Mouse (Mus musculus): Measurements from ENCODE around the gene Ppfibp2. TPM values are rescaled to one million over a fixed set of nuclear protein-coding genes. Genes with fewer than 3 reads are reported as not detected.

The Ppfibp2 gene
- polyA plus RNA-seq, 1 experiment from 2014 or later = 13.8 TPM

DNA sequence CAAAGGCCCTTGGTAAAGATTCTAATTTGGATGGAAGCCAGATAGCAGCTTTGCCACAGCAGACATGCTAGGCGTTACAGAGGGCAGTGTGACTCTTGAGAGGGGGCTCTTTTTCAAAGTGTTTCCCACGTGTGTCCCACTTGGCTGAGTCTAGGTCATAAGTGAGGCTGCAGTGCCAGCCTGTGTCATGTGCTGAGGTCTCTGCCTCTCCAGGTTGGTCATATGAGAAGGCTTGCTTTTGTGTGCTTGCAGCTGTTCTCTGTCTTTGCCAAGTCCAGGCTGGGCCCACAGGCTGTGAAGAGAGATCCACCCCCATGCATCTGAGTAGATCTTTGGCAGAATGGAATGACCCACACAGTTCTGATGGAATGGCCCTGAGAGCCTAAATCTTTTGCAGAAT, 2.4 kb upstream of the Ppfibp2 start:
- Histone ChIP-seq H3K4me2 (no peak overlapping the region), H3K4me3 (no peak overlapping the region), H3K9ac (no peak overlapping the region), H3K27ac (no peak overlapping the region), H3K27me3 (no peaks in the 10 kb centered on the region), H3K9me3 (no peaks in the 10 kb centered on the region), H3K36me3 (peaks cover 20% of the 10 kb centered on the region), H3K4me1 (peaks cover 15% of the 10 kb centered on the region)
- ATAC-seq (ENCODE audit: insufficient number of reproducible peaks, insufficient read depth, low FRiP score, low TSS enrichment, low read depth) = no peak
- WGBS = 42% methylated on average over 2 of the region's 2 CpGs

DNA sequence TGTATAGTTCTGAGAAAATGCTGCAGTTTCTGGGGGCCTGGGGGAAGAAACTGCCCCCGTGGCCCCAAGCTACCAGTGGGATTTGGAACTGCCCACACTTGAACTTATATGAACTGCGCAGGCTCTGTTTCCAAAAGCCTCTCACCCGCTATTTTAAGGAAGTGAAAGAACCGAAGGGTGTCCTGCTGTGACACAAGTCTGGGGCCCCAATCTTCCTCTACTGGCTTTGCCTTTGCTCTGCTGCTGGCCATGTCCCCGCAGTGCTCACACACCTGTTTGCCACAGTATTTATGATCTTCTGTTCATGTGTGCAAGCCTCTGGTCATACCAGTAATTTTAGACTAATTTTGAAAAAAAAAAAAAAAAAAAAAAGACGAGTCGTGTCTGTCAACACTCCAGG, 1.1 kb upstream of the Ppfibp2 start:
- Histone ChIP-seq H3K4me2 (peak overlapping the region; percentile 94), H3K4me1 (peaks cover 15% of the 10 kb centered on the region), H3K27me3 (no peaks in the 10 kb centered on the region), H3K36me3 (peaks cover 20% of the 10 kb centered on the region), H3K9ac (0 out of 2 replicates have a peak overlapping the region, but pooled peaks have one; percentile 67), H3K27ac (peak overlapping the region; percentile 51), H3K4me3 (peak overlapping the region; percentile 57; the same call in 1 of the 2 replicates), H3K9me3 (no peaks in the 10 kb centered on the region)
- ATAC-seq (ENCODE audit: insufficient number of reproducible peaks, insufficient read depth, low FRiP score, low TSS enrichment, low read depth) = no peak
- 26% methylated on average over 7 of the region's 7 CpGs for WGBS

DNA sequence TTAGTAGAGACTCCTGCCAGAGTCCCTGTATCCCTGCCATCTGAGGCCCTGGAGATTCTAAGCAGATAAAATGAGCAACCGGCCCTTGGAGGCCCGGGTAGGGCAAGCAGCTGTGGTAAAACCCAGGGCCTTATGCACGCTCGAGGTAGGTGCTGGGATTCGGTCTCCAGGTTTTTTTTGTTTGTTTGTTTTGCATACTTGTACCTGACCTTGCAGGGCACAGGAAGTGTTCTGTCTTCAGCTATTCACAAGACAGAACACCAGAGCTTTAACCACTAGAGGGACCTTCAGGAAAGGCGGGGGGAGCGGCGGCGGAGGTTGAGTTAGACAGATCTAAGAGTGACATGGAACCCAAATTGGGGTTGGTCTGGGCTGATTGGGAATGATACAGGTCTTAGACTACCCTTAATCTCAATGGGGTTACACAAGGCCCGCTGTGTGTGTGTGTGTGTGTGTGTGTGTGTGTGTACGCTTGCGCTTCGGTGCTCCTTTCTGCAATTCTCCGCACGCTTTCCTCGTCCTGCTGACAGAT, 616 bp upstream of the Ppfibp2 start:
- peak overlapping the region; percentile 67 for H3K9ac ChIP-seq
- WGBS = 2% methylated on average over 16 of the region's 16 CpGs

DNA sequence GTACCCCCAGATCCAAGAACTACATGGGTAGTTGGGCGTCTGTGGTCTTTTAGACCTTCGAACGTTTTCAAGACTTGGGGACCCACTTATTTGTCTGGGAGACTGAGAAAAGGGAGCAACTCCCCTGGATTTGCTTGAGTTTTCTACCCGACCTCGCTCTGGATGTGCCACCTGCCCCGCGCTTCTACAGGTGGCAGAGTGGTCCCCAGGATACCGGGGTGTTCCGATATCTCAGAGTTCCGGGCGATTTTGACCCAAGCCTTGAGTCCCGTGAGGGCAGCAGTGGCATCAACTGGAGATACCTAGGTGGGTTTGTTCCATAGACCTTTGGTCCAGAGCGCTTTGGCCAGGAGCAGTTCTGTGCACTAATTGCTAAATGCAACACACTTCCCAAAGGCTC, 419 bp downstream of the Ppfibp2 start:
- H3K9ac ChIP-seq = peak overlapping the region; percentile 67
- peak overlapping the region; percentile 94 for H3K4me2 ChIP-seq
- no peak overlapping the region for H3K27ac ChIP-seq
- H3K9me3 ChIP-seq = no peaks in the 10 kb centered on the region
- no peak for ATAC-seq (ENCODE audit: insufficient number of reproducible peaks, insufficient read depth, low FRiP score, low TSS enrichment, low read depth)
- no peaks in the 10 kb centered on the region for H3K27me3 ChIP-seq
- H3K4me3 ChIP-seq = peak overlapping the region; percentile 57
- WGBS = 10% methylated on average over 13 of the region's 13 CpGs
- peaks cover 15% of the 10 kb centered on the region for H3K4me1 ChIP-seq
- peaks cover 15% of the 10 kb centered on the region for H3K36me3 ChIP-seq

More for the DNA sequence above, 616 bp upstream of the Ppfibp2 start:
- ATAC-seq (ENCODE audit: insufficient number of reproducible peaks, insufficient read depth, low FRiP score, low TSS enrichment, low read depth) = peak; percentile 65
- peaks cover 20% of the 10 kb centered on the region for H3K36me3 ChIP-seq
- peak overlapping the region; percentile 51 for H3K27ac ChIP-seq
- H3K4me1 ChIP-seq = peaks cover 15% of the 10 kb centered on the region
- no peaks in the 10 kb centered on the region for H3K27me3 ChIP-seq
- H3K4me3 ChIP-seq = peak overlapping the region; percentile 57
- no peaks in the 10 kb centered on the region for H3K9me3 ChIP-seq
- peak overlapping the region; percentile 94 for H3K4me2 ChIP-seq

DNA sequence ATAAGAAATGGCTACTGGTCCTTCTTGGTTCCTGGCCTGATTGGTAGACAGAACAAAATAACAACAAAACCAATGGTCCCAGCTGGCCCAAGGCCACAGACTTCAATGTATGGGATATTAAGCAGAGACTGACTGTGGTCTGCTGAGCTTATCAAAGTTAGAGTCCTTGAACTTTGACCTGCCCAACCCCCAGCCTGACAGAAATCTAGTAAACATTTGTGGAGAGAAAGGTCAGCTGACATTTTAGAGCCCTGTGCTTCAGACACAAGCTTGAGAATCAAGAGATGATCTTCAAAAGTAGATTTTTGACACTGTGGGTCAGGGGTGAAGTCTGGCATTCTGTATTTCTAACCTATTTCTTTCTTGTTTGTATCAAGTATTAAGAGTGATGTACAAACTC, 1.7 kb downstream of the Ppfibp2 start:
- no peak overlapping the region for H3K4me2 ChIP-seq
- H3K27ac ChIP-seq = no peak overlapping the region
- H3K9me3 ChIP-seq = no peaks in the 10 kb centered on the region
- no peak for ATAC-seq (ENCODE audit: insufficient number of reproducible peaks, insufficient read depth, low FRiP score, low TSS enrichment, low read depth)
- no peak overlapping the region for H3K4me3 ChIP-seq
- no peaks in the 10 kb centered on the region for H3K27me3 ChIP-seq
- H3K36me3 ChIP-seq = peaks cover 4% of the 10 kb centered on the region; the same call in 1 of the 2 replicates
- H3K4me1 ChIP-seq = peaks cover 15% of the 10 kb centered on the region
- H3K9ac ChIP-seq = no peak overlapping the region

DNA sequence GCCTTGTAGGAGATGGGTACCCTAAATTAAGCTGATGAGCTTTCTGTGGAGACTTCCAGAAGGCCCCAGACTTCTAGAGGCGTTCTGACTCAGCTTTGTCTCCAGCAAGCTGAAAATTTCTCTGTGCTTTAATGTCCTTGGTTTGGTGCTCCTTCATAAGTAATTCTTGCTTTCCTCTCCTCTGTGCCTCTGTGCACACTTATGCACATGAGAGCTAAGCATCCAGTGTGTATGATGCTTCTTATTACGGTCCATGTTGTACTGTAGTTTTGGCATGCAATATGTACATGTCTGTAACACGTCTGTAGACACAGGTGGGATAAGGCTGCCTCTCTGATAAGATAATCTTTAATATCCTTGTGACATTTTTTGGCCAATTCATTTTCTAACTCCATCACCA, 2.9 kb downstream of the Ppfibp2 start:
- Histone ChIP-seq H3K36me3 (0 out of 2 replicates have a peak, but pooled peaks cover 2% of the 10 kb centered on the region), H3K4me3 (no peak overlapping the region), H3K9me3 (no peaks in the 10 kb centered on the region), H3K27me3 (no peaks in the 10 kb centered on the region), H3K4me2 (no peak overlapping the region), H3K27ac (no peak overlapping the region), H3K4me1 (peaks cover 15% of the 10 kb centered on the region), H3K9ac (no peak overlapping the region)
- ATAC-seq (ENCODE audit: insufficient number of reproducible peaks, insufficient read depth, low FRiP score, low TSS enrichment, low read depth) = no peak
- WGBS = 83% methylated on average over 3 of the region's 3 CpGs

DNA sequence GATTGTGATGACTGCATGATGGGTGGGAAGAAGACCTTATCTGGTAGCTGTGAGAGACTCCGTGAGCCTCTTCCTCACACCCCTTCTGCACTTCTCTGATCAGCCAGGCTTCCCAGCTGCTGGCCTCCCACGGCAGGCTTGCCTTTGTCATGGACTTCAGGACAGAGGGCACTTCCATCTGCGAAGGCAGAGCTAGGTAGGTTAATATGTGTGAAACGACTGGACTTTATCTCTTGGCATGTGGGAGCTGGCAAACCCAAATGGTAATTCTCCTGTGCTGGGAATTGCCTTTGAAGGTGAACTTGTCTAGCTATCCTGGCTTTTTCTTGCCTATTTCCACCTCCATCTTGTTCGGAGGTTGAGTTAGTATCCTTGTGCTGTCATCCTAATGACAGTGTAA, 5.6 kb downstream of the Ppfibp2 start:
- Histone ChIP-seq H3K4me1 (peaks cover under 1% of the 10 kb centered on the region), H3K9me3 (no peaks in the 10 kb centered on the region), H3K27ac (no peak overlapping the region), H3K4me3 (no peak overlapping the region), H3K27me3 (no peaks in the 10 kb centered on the region), H3K36me3 (0 out of 2 replicates have a peak, but pooled peaks cover 2% of the 10 kb centered on the region), H3K9ac (no peak overlapping the region), H3K4me2 (no peak overlapping the region)
- WGBS = 78% methylated on average over 5 of the region's 5 CpGs
- no peak for ATAC-seq (ENCODE audit: insufficient number of reproducible peaks, insufficient read depth, low FRiP score, low TSS enrichment, low read depth)

DNA sequence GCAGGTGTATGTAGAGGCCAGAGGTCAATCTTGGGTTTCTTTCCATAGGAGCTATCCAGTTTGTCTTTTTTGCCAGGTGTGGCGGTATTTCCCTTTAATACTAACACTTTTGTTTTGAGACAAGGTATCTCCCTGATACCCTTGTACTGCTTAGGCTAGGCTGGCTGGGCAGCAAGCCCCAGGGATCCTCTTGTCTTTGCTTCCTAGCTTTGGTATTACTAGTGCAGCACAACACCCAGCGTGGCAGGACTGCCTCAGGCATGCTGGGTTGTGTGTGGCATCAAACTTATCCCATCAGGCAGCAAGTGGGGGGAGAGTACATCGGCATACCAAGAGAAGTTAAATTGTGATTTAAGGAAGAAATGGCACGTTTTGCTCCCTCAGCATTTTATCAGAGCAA, 7.5 kb downstream of the Ppfibp2 start:
- 0 out of 2 replicates have a peak, but pooled peaks cover 2% of the 10 kb centered on the region for H3K36me3 ChIP-seq
- no peak overlapping the region for H3K27ac ChIP-seq
- H3K27me3 ChIP-seq = no peaks in the 10 kb centered on the region
- H3K9ac ChIP-seq = no peak overlapping the region
- no peaks in the 10 kb centered on the region for H3K9me3 ChIP-seq
- H3K4me1 ChIP-seq = no peaks in the 10 kb centered on the region
- 77% methylated on average over 4 of the region's 4 CpGs for WGBS
- no peak overlapping the region for H3K4me3 ChIP-seq
- H3K4me2 ChIP-seq = no peak overlapping the region
- no peak for ATAC-seq (ENCODE audit: insufficient number of reproducible peaks, insufficient read depth, low FRiP score, low TSS enrichment, low read depth)

DNA sequence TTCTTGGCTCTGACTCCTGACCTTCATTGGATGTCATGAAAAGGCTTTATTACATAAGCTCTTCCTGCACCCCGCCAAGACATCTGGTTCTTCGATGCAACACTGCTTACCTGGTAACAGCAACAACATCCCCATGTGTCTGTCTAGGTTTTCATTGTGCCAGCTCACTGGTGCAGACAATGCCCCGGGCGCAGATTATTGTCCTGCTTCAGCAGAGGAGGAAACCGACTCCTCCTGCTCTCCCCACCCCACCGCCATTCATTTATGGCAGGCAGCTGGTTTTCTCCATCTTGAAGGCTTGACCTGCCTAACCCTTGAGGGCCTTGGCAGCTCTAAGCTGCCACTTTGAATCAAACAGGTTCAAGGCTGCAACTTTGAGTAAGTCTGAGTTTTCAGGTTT, 7.9 kb downstream of the Ppfibp2 start:
- no peak overlapping the region for H3K27ac ChIP-seq
- no peaks in the 10 kb centered on the region for H3K4me1 ChIP-seq
- ATAC-seq (ENCODE audit: insufficient number of reproducible peaks, insufficient read depth, low FRiP score, low TSS enrichment, low read depth) = no peak
- no peak overlapping the region for H3K4me2 ChIP-seq
- WGBS = 56% methylated on average over 6 of the region's 6 CpGs
- H3K27me3 ChIP-seq = no peaks in the 10 kb centered on the region
- 0 out of 2 replicates have a peak, but pooled peaks cover 2% of the 10 kb centered on the region for H3K36me3 ChIP-seq
- no peaks in the 10 kb centered on the region for H3K9me3 ChIP-seq
- H3K4me3 ChIP-seq = no peak overlapping the region
- no peak overlapping the region for H3K9ac ChIP-seq

DNA sequence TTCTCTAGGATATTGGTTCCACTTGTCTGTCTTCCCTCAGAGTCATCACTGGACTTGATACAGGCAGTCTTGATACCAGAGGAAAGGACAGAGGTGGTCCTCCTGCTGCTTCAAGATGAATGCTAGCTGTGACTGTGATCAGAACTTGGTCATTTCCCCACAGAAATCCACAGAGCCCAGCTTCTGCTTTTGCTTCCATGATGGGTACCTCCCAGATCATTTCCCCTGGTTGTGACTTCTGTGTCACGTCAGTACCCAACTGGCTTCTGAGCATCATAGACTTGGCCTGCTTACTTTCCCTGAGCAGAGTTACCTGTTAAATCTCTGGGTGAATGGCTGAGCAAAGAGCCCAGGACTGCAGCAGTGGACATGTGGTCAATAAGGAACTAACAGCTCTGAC, 12.8 kb downstream of the Ppfibp2 start:
- no peak for ATAC-seq (ENCODE audit: insufficient number of reproducible peaks, insufficient read depth, low FRiP score, low TSS enrichment, low read depth)
- H3K27me3 ChIP-seq = no peaks in the 10 kb centered on the region
- no peak overlapping the region for H3K9ac ChIP-seq
- no peak overlapping the region for H3K4me2 ChIP-seq
- WGBS = 84% methylated on average over 1 of the region's 1 CpGs
- no peaks in the 10 kb centered on the region for H3K36me3 ChIP-seq
- no peak overlapping the region for H3K4me3 ChIP-seq
- H3K9me3 ChIP-seq = no peaks in the 10 kb centered on the region
- no peaks in the 10 kb centered on the region for H3K4me1 ChIP-seq
- H3K27ac ChIP-seq = no peak overlapping the region

DNA sequence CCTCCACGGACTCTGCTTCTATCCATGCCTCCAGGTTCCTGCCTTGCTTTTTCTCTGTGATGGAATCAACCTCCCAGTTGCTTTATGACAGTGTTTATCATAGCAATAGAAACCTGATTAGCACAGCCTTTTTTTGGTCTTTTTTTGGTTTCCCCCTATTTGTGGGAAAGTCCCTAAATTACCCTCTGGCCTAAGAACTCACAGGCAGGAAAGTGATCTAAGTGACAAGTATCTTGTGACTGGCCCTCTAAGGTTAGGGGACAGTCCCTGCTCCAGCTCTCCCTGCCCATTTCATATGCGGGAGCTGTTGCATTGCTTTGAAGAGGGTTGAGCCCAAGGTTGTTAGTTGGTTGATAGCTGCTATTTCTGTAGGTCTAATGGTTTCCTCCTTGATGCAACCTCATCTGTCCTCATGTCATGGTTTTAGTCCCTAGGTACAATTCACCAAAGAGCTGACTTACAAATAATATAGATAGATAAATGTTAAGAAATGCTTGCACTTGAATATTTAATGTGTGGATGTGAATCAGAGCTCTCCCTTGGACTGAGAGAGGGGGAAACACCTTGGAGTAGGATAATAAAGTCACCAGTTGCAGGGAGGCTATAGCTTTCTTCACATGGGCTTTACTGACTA, 14.7 kb downstream of the Ppfibp2 start:
- no peak overlapping the region for H3K9ac ChIP-seq
- H3K4me1 ChIP-seq = no peaks in the 10 kb centered on the region
- no peaks in the 10 kb centered on the region for H3K27me3 ChIP-seq
- no peaks in the 10 kb centered on the region for H3K9me3 ChIP-seq
- no peak overlapping the region for H3K4me3 ChIP-seq
- no peak for ATAC-seq (ENCODE audit: insufficient number of reproducible peaks, insufficient read depth, low FRiP score, low TSS enrichment, low read depth)
- 88% methylated on average over 2 of the region's 2 CpGs for WGBS
- H3K27ac ChIP-seq = no peak overlapping the region
- H3K36me3 ChIP-seq = no peaks in the 10 kb centered on the region
- no peak overlapping the region for H3K4me2 ChIP-seq

DNA sequence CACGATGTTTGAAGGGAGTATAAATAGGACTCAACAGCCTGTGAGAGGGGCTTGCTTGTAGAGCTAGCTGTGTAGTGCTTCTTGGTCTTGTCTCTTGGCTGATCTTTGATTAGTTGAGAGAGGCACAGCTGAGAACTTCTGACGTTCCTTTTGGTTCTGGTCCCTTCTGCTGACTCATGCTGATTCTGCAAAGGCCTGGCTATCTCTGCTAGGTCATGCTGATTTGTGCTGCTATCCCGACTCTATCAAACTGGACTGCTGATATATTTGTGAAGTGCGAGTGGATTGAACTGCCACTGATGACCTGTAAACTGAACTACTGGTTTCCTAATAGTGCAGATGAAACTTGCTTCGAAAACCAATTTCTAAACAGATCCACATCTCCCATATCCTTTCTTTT, 15.9 kb downstream of the Ppfibp2 start:
- H3K36me3 ChIP-seq = no peaks in the 10 kb centered on the region
- no peak overlapping the region for H3K9ac ChIP-seq
- no peaks in the 10 kb centered on the region for H3K4me1 ChIP-seq
- no peaks in the 10 kb centered on the region for H3K27me3 ChIP-seq
- WGBS = 88% methylated on average over 5 of the region's 5 CpGs
- H3K9me3 ChIP-seq = no peaks in the 10 kb centered on the region
- no peak for ATAC-seq (ENCODE audit: insufficient number of reproducible peaks, insufficient read depth, low FRiP score, low TSS enrichment, low read depth)
- no peak overlapping the region for H3K4me2 ChIP-seq
- H3K4me3 ChIP-seq = no peak overlapping the region
- no peak overlapping the region for H3K27ac ChIP-seq

Data from embryonic facial prominence, embryonic 13.5 days (tissue).